Mouse (Mus musculus) liver, adult 2 months (tissue): ENCODE measurements at regions not wholly inside any gene's neighbourhood (a gene's known extent, or its start where the extent isn't known, plus 50 kb on each side); places are given as distances from the start of the nearest gene placed in this dataset.
A peak's percentile ranks its signal among the peaks of the same experiment; 100 is the strongest.

Experiments
- CTCF ChIP-seq: fragments of 200-500 bp; IDR thresholded peaks from 2 replicates; pipeline ENCODE4 v1.5.1; 2011; ENCODE audit warnings: low read depth, low read length, control low read depth
- POLR2A ChIP-seq: fragments of 200-500 bp; IDR thresholded peaks from 2 replicates; pipeline ENCODE4 v1.6.1; 2011; ENCODE audit warnings: low read length, control low read depth; ENCODE audit not compliant: insufficient read depth; ENCODE audit errors: extremely low read depth

DNA sequence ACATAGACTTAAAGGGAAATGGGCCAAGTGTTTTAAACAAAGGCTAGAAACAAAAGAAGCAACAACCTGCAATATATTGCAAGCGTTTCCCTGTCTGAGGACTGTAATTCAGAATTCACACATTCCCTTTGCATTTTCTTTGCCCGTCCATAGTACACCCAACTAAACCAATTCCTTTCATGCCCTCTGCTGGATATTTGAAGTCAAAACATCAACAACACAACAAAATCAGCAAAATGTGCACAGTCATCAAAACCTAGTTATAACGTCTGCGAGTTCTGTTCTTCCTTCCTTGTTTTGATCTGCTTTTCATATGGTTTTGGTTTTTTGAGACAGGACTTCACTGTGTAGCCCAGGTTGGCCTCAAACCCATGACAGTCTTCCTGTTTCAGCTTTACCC lies 67.7 kb upstream of the Daam1 start:
- no peak for TF ChIP-seq POLR2A
- TF ChIP-seq CTCF, result peak; percentile 22; the same call in 1 of the 2 replicates
